Mouse (Mus musculus): ENCODE measurements around the gene Pex5.

Pex5 gene

GRCm38 (mm10) chr6:124414927-124415325, at the start of gene Pex5:
Pex5 (minus strand) TSS chr6:124415067.
- DNase-seq, result peak; percentile 98 to 99

GRCm38 (mm10) chr6:124463881-124464291, 49.0 kb upstream of the Pex5 start:
- no peak for DNase-seq

- DNase-seq, result no peak
Observed at GRCm38 (mm10) chr6:124459388-124459787, 44.5 kb upstream of the Pex5 start.

- DNase-seq, result no peak
Observed at GRCm38 (mm10) chr6:124458505-124458904, 43.6 kb upstream of the Pex5 start.

GRCm38 (mm10) chr6:124457827-124458226, 43.0 kb upstream of the Pex5 start:
- DNase-seq, result no peak

- no peak for DNase-seq
Observed at GRCm38 (mm10) chr6:124456243-124456642, 41.4 kb upstream of the Pex5 start.

GRCm38 (mm10) chr6:124453756-124454155, 38.9 kb upstream of the Pex5 start:
- peak; percentile 67 to 82 for DNase-seq

- no peak for DNase-seq
Observed at GRCm38 (mm10) chr6:124451995-124452394, 37.1 kb upstream of the Pex5 start.

GRCm38 (mm10) chr6:124449668-124450383, 35.0 kb upstream of the Pex5 start:
- DNase-seq, result no peak

GRCm38 (mm10) chr6:124448959-124449667, 34.2 kb upstream of the Pex5 start:
- DNase-seq, result no peak

- DNase-seq, result peak in 1 of 2 experiments; percentile 10
Observed at GRCm38 (mm10) chr6:124448186-124448852, 33.5 kb upstream of the Pex5 start.

GRCm38 (mm10) chr6:124447356-124447755, 32.5 kb upstream of the Pex5 start:
- no peak for DNase-seq

- DNase-seq, result no peak
Observed at GRCm38 (mm10) chr6:124446459-124446858, 31.6 kb upstream of the Pex5 start.

- DNase-seq, result no peak
Observed at GRCm38 (mm10) chr6:124446024-124446423, 31.2 kb upstream of the Pex5 start.

GRCm38 (mm10) chr6:124443338-124443737, 28.5 kb upstream of the Pex5 start:
- DNase-seq, result no peak

GRCm38 (mm10) chr6:124436245-124436644, 21.4 kb upstream of the Pex5 start:
- DNase-seq, result no peak

GRCm38 (mm10) chr6:124435173-124435572, 20.3 kb upstream of the Pex5 start:
- no peak for DNase-seq

GRCm38 (mm10) chr6:124433688-124434324, 18.9 kb upstream of the Pex5 start:
- DNase-seq, result no peak

GRCm38 (mm10) chr6:124430784-124431495, 16.1 kb upstream of the Pex5 start:
- no peak for DNase-seq

- DNase-seq, result no peak
Observed at GRCm38 (mm10) chr6:124430379-124430778, 15.5 kb upstream of the Pex5 start.

- DNase-seq, result no peak
Observed at GRCm38 (mm10) chr6:124427791-124428576, 13.1 kb upstream of the Pex5 start.

GRCm38 (mm10) chr6:124427289-124427688, 12.4 kb upstream of the Pex5 start:
- DNase-seq, result no peak

All from kidney, postnatal 25 days (tissue).